Mouse (Mus musculus) hindbrain, embryonic 16.5 days (tissue): Measurements from ENCODE around the gene Dpp8. TPM values are rescaled to one million over a fixed set of nuclear protein-coding genes. Genes with fewer than 3 reads are reported as not detected.

Experiments
- ATAC-seq: fragments of 200-750 bp; cut with Nextera tagmentation; 2 replicates; pipeline ENCODE4 v1.8.0; 2017; ENCODE audit warnings: moderate TSS enrichment, moderate library complexity
- H3K27ac ChIP-seq: fragments of 300-500 bp; sonication (generic); 2 replicates; pipeline ENCODE4 v1.5.1; 2014; ENCODE audit warnings: low read depth, mild to moderate bottlenecking, control low read depth, low read length, moderate library complexity
- H3K27me3 ChIP-seq: fragments of 300-500 bp; sonication (generic); replicated peaks from 2 replicates; pipeline ENCODE4 v1.6.1; 2014; ENCODE audit warnings: low read length; ENCODE audit not compliant: control insufficient read depth, insufficient read depth
- H3K36me3 ChIP-seq: fragments of 300-500 bp; sonication (generic); 2 replicates; pipeline ENCODE4 v1.6.1; 2014; ENCODE audit warnings: mild to moderate bottlenecking, low read length, moderate library complexity, mixed read lengths; ENCODE audit not compliant: control insufficient read depth, insufficient read depth
- H3K4me1 ChIP-seq: fragments of 300-500 bp; sonication (generic); 2 replicates; pipeline ENCODE4 v1.6.1; 2014; ENCODE audit warnings: low read depth, low read length; ENCODE audit not compliant: control insufficient read depth, insufficient read depth
- H3K4me2 ChIP-seq: fragments of 300-500 bp; sonication (generic); 2 replicates; pipeline ENCODE4 v1.6.1; 2014; ENCODE audit warnings: mild to moderate bottlenecking, low read length, control low read depth, moderate library complexity
- H3K4me3 ChIP-seq: fragments of 300-500 bp; sonication (generic); 2 replicates; pipeline ENCODE4 v1.5.1; 2014; ENCODE audit warnings: mild to moderate bottlenecking, low read length, control low read depth, moderate library complexity
- H3K9ac ChIP-seq: fragments of 300-500 bp; sonication (generic); 2 replicates; pipeline ENCODE4 v1.6.1; 2014; ENCODE audit warnings: low read depth, mild to moderate bottlenecking, control low read depth, low read length, moderate library complexity
- H3K9me3 ChIP-seq: fragments of 300-500 bp; sonication (generic); 2 replicates; pipeline ENCODE4 v1.6.1; 2014; ENCODE audit warnings: mild to moderate bottlenecking, low read length, moderate library complexity; ENCODE audit not compliant: control insufficient read depth
- WGBS: fragments of 180-500 bp; shearing (Covaris S2); extraction: QIAGEN DNeasy Blood & Tissue Kit; methylation state at CpG from one replicate; pipeline ENCODE4 v1.1.7; 2014; 5-methylcytosine and 5-hydroxymethylcytosine counted together
- polyA plus RNA-seq: library from polyadenylated mRNA; unstranded; fragments of >200 nt; fragmentation: Nextera tagmentation; extraction: Ambion mirVana; gene quantifications from 2 replicates; pipeline ENCODE4 v1.2.1, GENCODE M21; 2015

Dpp8 gene
- polyA plus RNA-seq, 1 experiment from 2014 or later: 33.1 TPM

GRCm38 (mm10) chr9:65113694-65114093 is 81.5 kb downstream of the Dpp8 start:
- H3K4me3 ChIP-seq: no peak overlapping the region
- WGBS: 100% methylated on average over 2 of the region's 2 CpGs
- no peaks in the 10 kb centered on the region for H3K9me3 ChIP-seq
- no peak overlapping the region for H3K9ac ChIP-seq
- no peaks in the 10 kb centered on the region for H3K27me3 ChIP-seq
- H3K36me3 ChIP-seq: peaks cover 13% of the 10 kb centered on the region; the same call in 1 of the 2 replicates
- peaks cover 19% of the 10 kb centered on the region for H3K4me1 ChIP-seq
- no peak for ATAC-seq
- H3K4me2 ChIP-seq: no peak overlapping the region
- no peak overlapping the region for H3K27ac ChIP-seq

- WGBS: 54% methylated on average over 2 of the region's 2 CpGs
- Histone ChIP-seq H3K9ac (no peak overlapping the region), H3K4me3 (no peak overlapping the region), H3K27me3 (no peaks in the 10 kb centered on the region), H3K4me1 (no peaks in the 10 kb centered on the region), H3K36me3 (peaks cover 14% of the 10 kb centered on the region; the same call in 1 of the 2 replicates), H3K4me2 (no peak overlapping the region), H3K27ac (no peak overlapping the region), H3K9me3 (no peaks in the 10 kb centered on the region)
- ATAC-seq: no peak
Measured at GRCm38 (mm10) chr9:65115891-65116290, 83.7 kb downstream of the Dpp8 start.

- 0 out of 2 replicates have a peak, but pooled peaks cover under 1% of the 10 kb centered on the region for H3K4me1 ChIP-seq
Measured at GRCm38 (mm10) chr9:65117516-65117915, 85.3 kb downstream of the Dpp8 start.

GRCm38 (mm10) chr9:65120935-65121334 is 88.7 kb downstream of the Dpp8 start:
- peak; percentile 69 for ATAC-seq

More at GRCm38 (mm10) chr9:65117516-65117915, 85.3 kb downstream of the Dpp8 start:
- H3K27ac ChIP-seq: no peak overlapping the region
- H3K36me3 ChIP-seq: peaks cover 18% of the 10 kb centered on the region
- H3K9ac ChIP-seq: no peak overlapping the region
- no peak overlapping the region for H3K4me2 ChIP-seq
- peaks cover 4% of the 10 kb centered on the region for H3K27me3 ChIP-seq
- H3K9me3 ChIP-seq: no peaks in the 10 kb centered on the region
- no peak for ATAC-seq
- WGBS: 85% methylated on average over 2 of the region's 2 CpGs
- no peak overlapping the region for H3K4me3 ChIP-seq

GRCm38 (mm10) chr9:65122545-65122944 is 90.3 kb downstream of the Dpp8 start:
- peaks cover 15% of the 10 kb centered on the region for H3K36me3 ChIP-seq
- WGBS: 17% methylated on average over 18 of the region's 18 CpGs
- peaks cover 5% of the 10 kb centered on the region for H3K4me1 ChIP-seq
- no peak overlapping the region for H3K27ac ChIP-seq
- ATAC-seq: 0 out of 2 replicates have a peak, but pooled peaks have one; percentile 35
- H3K9me3 ChIP-seq: no peaks in the 10 kb centered on the region
- peak overlapping the region; percentile 5 for H3K4me3 ChIP-seq
- H3K27me3 ChIP-seq: peaks cover 5% of the 10 kb centered on the region
- peak overlapping the region; percentile 35; the same call in 1 of the 2 replicates for H3K9ac ChIP-seq
- H3K4me2 ChIP-seq: peak overlapping the region; percentile 37

More at GRCm38 (mm10) chr9:65120935-65121334, 88.7 kb downstream of the Dpp8 start:
- Histone ChIP-seq H3K4me2 (no peak overlapping the region), H3K36me3 (peaks cover 14% of the 10 kb centered on the region), H3K9me3 (no peaks in the 10 kb centered on the region), H3K27ac (no peak overlapping the region), H3K27me3 (peaks cover 5% of the 10 kb centered on the region), H3K9ac (no peak overlapping the region), H3K4me1 (peaks cover 5% of the 10 kb centered on the region), H3K4me3 (no peak overlapping the region)
- WGBS: 10% methylated on average over 3 of the region's 3 CpGs

- no peak overlapping the region for H3K27ac ChIP-seq
- peaks cover 13% of the 10 kb centered on the region for H3K36me3 ChIP-seq
- H3K9ac ChIP-seq: peak overlapping the region; percentile 58
- H3K27me3 ChIP-seq: peaks cover 5% of the 10 kb centered on the region
- H3K4me2 ChIP-seq: peak overlapping the region; percentile 64
- peak; percentile 57 for ATAC-seq
- H3K4me3 ChIP-seq: peak overlapping the region; percentile 32
- H3K9me3 ChIP-seq: no peaks in the 10 kb centered on the region
- peaks cover 5% of the 10 kb centered on the region for H3K4me1 ChIP-seq
- 4% methylated on average over 48 of the region's 48 CpGs for WGBS
Measured at GRCm38 (mm10) chr9:65123552-65124168, 91.4 kb downstream of the Dpp8 start.

- Histone ChIP-seq H3K4me3 (no peak overlapping the region), H3K27me3 (no peaks in the 10 kb centered on the region), H3K9ac (no peak overlapping the region), H3K4me2 (peak overlapping the region; percentile 16; the same call in 1 of the 2 replicates), H3K4me1 (peaks cover 3% of the 10 kb centered on the region), H3K27ac (no peak overlapping the region), H3K36me3 (peaks cover 10% of the 10 kb centered on the region; the same call in 1 of the 2 replicates), H3K9me3 (no peaks in the 10 kb centered on the region)
- WGBS: 13% methylated on average over 25 of the region's 25 CpGs
- 0 out of 2 replicates have a peak, but pooled peaks have one; percentile 12 for ATAC-seq
Measured at GRCm38 (mm10) chr9:65128123-65128815, 96.1 kb downstream of the Dpp8 start.

- no peak overlapping the region for H3K4me3 ChIP-seq
- no peak overlapping the region for H3K4me2 ChIP-seq
- no peaks in the 10 kb centered on the region; the same call in 1 of the 2 replicates for H3K4me1 ChIP-seq
- H3K36me3 ChIP-seq: peaks cover 10% of the 10 kb centered on the region; the same call in 1 of the 2 replicates
- H3K27me3 ChIP-seq: no peaks in the 10 kb centered on the region
- no peak for ATAC-seq
- H3K9me3 ChIP-seq: no peaks in the 10 kb centered on the region
- no peak overlapping the region for H3K27ac ChIP-seq
- no peak overlapping the region for H3K9ac ChIP-seq
- 85% methylated on average over 5 of the region's 5 CpGs for WGBS
Measured at GRCm38 (mm10) chr9:65131717-65132116, 99.5 kb downstream of the Dpp8 start.
